Mouse (Mus musculus) intestine, embryonic 14.5 days (tissue): ENCODE results near the gene Fastkd3. TPM values are rescaled to one million over a fixed set of nuclear protein-coding genes. Genes with fewer than 3 reads are reported as not detected.

ENCODE experiments used
- ATAC-seq: fragments of 200-750 bp; cut with Nextera tagmentation; replicated peaks from 2 replicates; pipeline ENCODE4 v1.8.0; 2017; ENCODE audit warnings: low read depth, moderate number of reproducible peaks, moderate TSS enrichment, moderate library complexity; ENCODE audit not compliant: low FRiP score, low TSS enrichment
- DNase-seq: peaks from one replicate; pipeline ENCODE4 v3.0.0-alpha.2; 2018; ENCODE audit warnings: low spot score
- H3K27ac ChIP-seq: fragments of 300-500 bp; sonication (generic); 2 replicates; pipeline ENCODE4 v1.5.1; 2014; ENCODE audit warnings: low read depth, mild to moderate bottlenecking, control low read depth
- H3K27me3 ChIP-seq: fragments of 300-500 bp; sonication (generic); replicated peaks from 2 replicates; pipeline ENCODE4 v1.6.1; 2014; ENCODE audit warnings: low read length, control low read depth; ENCODE audit not compliant: control insufficient read depth, insufficient read depth
- H3K36me3 ChIP-seq: fragments of 300-500 bp; sonication (generic); 2 replicates; pipeline ENCODE4 v1.6.1; 2014; ENCODE audit warnings: low read length, control low read depth; ENCODE audit not compliant: control insufficient read depth, insufficient read depth
- H3K4me1 ChIP-seq: fragments of 300-500 bp; sonication (generic); replicated peaks from 2 replicates; pipeline ENCODE4 v1.6.1; 2014; ENCODE audit warnings: low read length, control low read depth, mixed read lengths; ENCODE audit not compliant: control insufficient read depth, insufficient read depth
- H3K4me2 ChIP-seq: fragments of 300-500 bp; sonication (generic); 2 replicates; pipeline ENCODE4 v1.6.1; 2014; ENCODE audit warnings: low read length
- H3K4me3 ChIP-seq: fragments of 300-500 bp; sonication (generic); 2 replicates; pipeline ENCODE4 v1.5.1; 2014; ENCODE audit warnings: low read depth, low read length, control low read depth, mixed read lengths
- H3K9ac ChIP-seq: fragments of 300-500 bp; sonication (generic); 2 replicates; pipeline ENCODE4 v1.6.1; 2014; ENCODE audit warnings: mild to moderate bottlenecking, low read length
- H3K9me3 ChIP-seq: fragments of 300-500 bp; sonication (generic); 2 replicates; pipeline ENCODE4 v1.6.1; 2016; ENCODE audit warnings: low read length, control low read depth; ENCODE audit not compliant: control insufficient read depth
- WGBS: fragments of 180-500 bp; shearing (Covaris S2); extraction: QIAGEN DNeasy Blood & Tissue Kit; methylation state at CpG from one replicate; pipeline ENCODE4 v1.1.7; 2014; 5-methylcytosine and 5-hydroxymethylcytosine counted together
- polyA plus RNA-seq: library from polyadenylated mRNA; unstranded; fragments of >200 nt; fragmentation: Nextera tagmentation; extraction: Ambion mirVana; gene quantifications from 2 replicates; pipeline ENCODE4 v1.2.1, GENCODE M21; 2014

Fastkd3 gene
- polyA plus RNA-seq, 1 experiment from 2014 or later, result 37.3 TPM

GRCm38 (mm10) chr13:68598953-68599352 lies 16.9 kb downstream of the Fastkd3 start:
- no peak overlapping the region for H3K4me2 ChIP-seq
- ATAC-seq (no peak), DNase-seq (no peak)
- H3K9ac ChIP-seq, result no peak overlapping the region
- H3K27ac ChIP-seq, result no peak overlapping the region
- H3K36me3 ChIP-seq, result no peaks in the 10 kb centered on the region
- H3K9me3 ChIP-seq, result no peaks in the 10 kb centered on the region
- H3K4me1 ChIP-seq, result no peaks in the 10 kb centered on the region
- H3K27me3 ChIP-seq, result no peaks in the 10 kb centered on the region
- H3K4me3 ChIP-seq, result no peak overlapping the region

DNA sequence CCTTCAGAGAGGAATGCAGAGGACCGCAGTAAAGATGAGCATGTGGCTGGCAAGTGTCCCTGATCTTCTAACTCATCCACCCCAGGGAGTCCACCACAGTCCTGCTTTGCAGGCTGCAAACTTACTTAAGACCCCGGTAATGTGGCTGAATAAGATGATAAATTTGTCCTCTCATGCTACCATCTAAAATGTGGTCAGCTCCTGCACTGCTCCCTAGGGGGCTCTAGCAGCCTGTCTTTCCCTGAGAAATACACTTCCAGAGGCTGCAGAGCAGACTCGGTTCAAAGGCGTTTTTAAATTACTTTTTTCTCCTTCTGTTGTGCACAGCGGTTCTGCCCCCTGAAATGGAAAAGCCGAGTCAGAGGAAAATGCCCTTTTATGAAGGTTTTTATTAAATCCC lies 19.1 kb downstream of the Fastkd3 start:
- Histone ChIP-seq H3K36me3 (no peaks in the 10 kb centered on the region), H3K9me3 (no peaks in the 10 kb centered on the region), H3K27me3 (no peaks in the 10 kb centered on the region), H3K27ac (no peak overlapping the region), H3K4me2 (no peak overlapping the region), H3K4me3 (no peak overlapping the region), H3K9ac (no peak overlapping the region), H3K4me1 (no peaks in the 10 kb centered on the region)
- DNase-seq, result no peak
- ATAC-seq, result no peak
- WGBS, result 12% methylated on average over 6 of the region's 6 CpGs

GRCm38 (mm10) chr13:68603085-68603484 lies 21.1 kb downstream of the Fastkd3 start:
- Histone ChIP-seq H3K4me1 (no peaks in the 10 kb centered on the region), H3K4me3 (no peak overlapping the region), H3K27me3 (no peaks in the 10 kb centered on the region), H3K9ac (no peak overlapping the region), H3K9me3 (no peaks in the 10 kb centered on the region), H3K4me2 (no peak overlapping the region), H3K36me3 (no peaks in the 10 kb centered on the region), H3K27ac (no peak overlapping the region)
- ATAC-seq (no peak), DNase-seq (no peak)
- 74% methylated on average over 6 of the region's 6 CpGs for WGBS

GRCm38 (mm10) chr13:68605689-68606126 lies 23.7 kb downstream of the Fastkd3 start:
- H3K27me3 ChIP-seq, result no peaks in the 10 kb centered on the region
- WGBS, result 7% methylated on average over 10 of the region's 11 CpGs
- ATAC-seq (peak; percentile 80), DNase-seq (peak; percentile 58)
- H3K4me3 ChIP-seq, result peak overlapping the region; percentile 20
- H3K4me1 ChIP-seq, result no peaks in the 10 kb centered on the region
- no peaks in the 10 kb centered on the region for H3K36me3 ChIP-seq
- peak overlapping the region; percentile 44 for H3K4me2 ChIP-seq
- no peak overlapping the region for H3K27ac ChIP-seq
- no peaks in the 10 kb centered on the region for H3K9me3 ChIP-seq
- H3K9ac ChIP-seq, result peak overlapping the region; percentile 30; the same call in 1 of the 2 replicates

- Histone ChIP-seq H3K4me3 (peak overlapping the region; percentile 16), H3K9me3 (no peaks in the 10 kb centered on the region), H3K9ac (no peak overlapping the region), H3K27ac (no peak overlapping the region), H3K36me3 (no peaks in the 10 kb centered on the region), H3K4me1 (no peaks in the 10 kb centered on the region), H3K4me2 (peak overlapping the region; percentile 41), H3K27me3 (no peaks in the 10 kb centered on the region)
- ATAC-seq (no peak), DNase-seq (no peak)
- 46% methylated on average over 21 of the region's 21 CpGs for WGBS
Observed at GRCm38 (mm10) chr13:68607652-68608405, 25.8 kb downstream of the Fastkd3 start.

DNA sequence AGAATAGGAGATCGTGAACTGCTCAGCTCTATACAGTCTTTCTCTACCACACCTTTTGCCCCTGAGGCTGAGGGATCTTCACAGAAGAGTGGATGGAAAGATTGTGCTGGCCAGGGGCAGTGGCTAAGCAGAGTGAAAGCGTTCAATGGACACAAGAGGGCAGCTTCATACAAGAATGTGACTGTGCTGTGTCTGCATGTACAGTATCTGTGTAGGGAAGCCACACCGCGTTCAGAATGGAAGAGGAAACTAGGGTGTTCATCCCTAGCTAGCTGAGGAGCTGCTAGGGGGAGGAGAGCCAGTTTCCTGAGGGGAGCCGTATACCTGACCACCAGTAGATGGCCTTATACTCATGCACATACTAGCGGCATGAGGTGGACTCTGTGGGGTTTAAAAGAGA lies 40.8 kb downstream of the Fastkd3 start:
- ATAC-seq, result no peak
- DNase-seq, result no peak
- no peaks in the 10 kb centered on the region for H3K36me3 ChIP-seq
- 59% methylated on average over 6 of the region's 6 CpGs for WGBS
- H3K27ac ChIP-seq, result no peak overlapping the region
- no peaks in the 10 kb centered on the region for H3K9me3 ChIP-seq
- H3K4me1 ChIP-seq, result no peaks in the 10 kb centered on the region
- H3K4me2 ChIP-seq, result no peak overlapping the region
- no peak overlapping the region for H3K4me3 ChIP-seq
- no peak overlapping the region for H3K9ac ChIP-seq
- no peaks in the 10 kb centered on the region for H3K27me3 ChIP-seq

DNA sequence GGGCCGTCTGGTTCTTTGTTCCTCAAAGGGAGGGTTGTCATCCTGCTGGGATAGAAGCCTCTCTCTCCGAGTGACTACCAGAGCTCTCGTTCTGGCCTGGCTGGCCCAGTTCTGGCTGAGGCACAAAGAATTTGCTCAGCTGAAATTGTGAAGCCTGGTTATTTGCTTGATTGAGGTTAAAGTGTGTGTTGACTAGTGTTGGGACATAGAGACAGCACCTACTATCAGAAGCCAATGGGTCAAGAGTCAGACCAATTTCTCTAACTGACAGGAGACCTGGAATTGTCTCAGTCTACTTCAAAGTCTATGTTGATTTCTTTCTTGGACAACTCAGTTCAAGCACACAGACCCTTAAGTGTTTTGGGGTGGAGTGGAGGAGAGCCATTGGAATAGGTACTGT lies 45.0 kb downstream of the Fastkd3 start:
- Histone ChIP-seq H3K4me2 (no peak overlapping the region), H3K36me3 (no peaks in the 10 kb centered on the region), H3K27me3 (no peaks in the 10 kb centered on the region), H3K4me1 (no peaks in the 10 kb centered on the region), H3K4me3 (no peak overlapping the region), H3K9ac (no peak overlapping the region), H3K27ac (no peak overlapping the region), H3K9me3 (no peaks in the 10 kb centered on the region)
- no peak for ATAC-seq
- WGBS, result 71% methylated on average over 3 of the region's 3 CpGs
- no peak for DNase-seq

Other genes with a start within 250 kb of the Fastkd3 start
- gene Mtrr, start 85 bp upstream of the Fastkd3 start, polyA plus RNA-seq, result 19.1 and 19.2 TPM in 2 replicates
- 0.32 and 0.50 TPM in 2 replicates for gene 1700001L19Rik, start 15.2 kb downstream of the Fastkd3 start, polyA plus RNA-seq